ENCODE assay signal across 7 mouse cellular contexts in genomic region chrX:108834090-108834774, GRCm38 (mm10). TPM values are rescaled to one million over a fixed set of nuclear protein-coding genes. Genes with fewer than 3 reads are reported as not detected.
DNase-seq lines count a peak whose midpoint lies in the region; ATAC-seq lines count a peak whose summit lies in the region.

TSS of gene Brwd3 (minus strand) at chrX:108834372.

- H3K27me3 ChIP-seq in embryonic facial prominence, embryonic 11.5 days (ENCODE audit: control insufficient read depth, insufficient read depth, low read length) = no peaks in the 10 kb centered on the region
- H3K27me3 ChIP-seq in limb, embryonic 11.5 days (ENCODE audit: control insufficient read depth, insufficient read depth, low read length) = no peaks in the 10 kb centered on the region
- no peaks in the 10 kb centered on the region for H3K27me3 ChIP-seq in midbrain, embryonic 14.5 days (ENCODE audit: control insufficient read depth, insufficient read depth, low read length)

- ATAC-seq in embryonic facial prominence, embryonic 11.5 days (replicated peaks; ENCODE audit: insufficient number of reproducible peaks, low FRiP score, low TSS enrichment, low read depth) = peak; percentile 96
- peak; percentile 92 for ATAC-seq in limb, embryonic 11.5 days (ENCODE audit: insufficient number of reproducible peaks, low FRiP score, low TSS enrichment, low read depth)
- ATAC-seq in midbrain, embryonic 14.5 days (ENCODE audit: low FRiP score, low TSS enrichment) = peak; percentile 93

- WGBS in embryonic facial prominence, embryonic 11.5 days = 17% methylated on average over 36 of the region's 39 CpGs
- 15% methylated on average over 36 of the region's 39 CpGs for WGBS in limb, embryonic 11.5 days
- 21% methylated on average over 35 of the region's 39 CpGs for WGBS in midbrain, embryonic 14.5 days

- H3K36me3 ChIP-seq in embryonic facial prominence, embryonic 11.5 days (replicated peaks; ENCODE audit: control insufficient read depth, insufficient read depth, low read depth, low read length) = no peaks in the 10 kb centered on the region
- H3K36me3 ChIP-seq in limb, embryonic 11.5 days (ENCODE audit: control insufficient read depth, insufficient read depth, low read length) = no peaks in the 10 kb centered on the region
- no peaks in the 10 kb centered on the region for H3K36me3 ChIP-seq in midbrain, embryonic 14.5 days (ENCODE audit: control insufficient read depth, insufficient read depth, low read length)

- H3K27ac ChIP-seq in embryonic facial prominence, embryonic 11.5 days (replicated peaks; ENCODE audit: low read depth, low read length) = 0 out of 2 replicates have a peak within 1 kb of the TSS, but pooled peaks have one; percentile 59
- no peak within 1 kb of the TSS for H3K27ac ChIP-seq in limb, embryonic 11.5 days (replicated peaks; ENCODE audit: low read depth, low read length)
- peak within 1 kb of the TSS; percentile 86 for H3K27ac ChIP-seq in midbrain, embryonic 14.5 days (replicated peaks; ENCODE audit: low read depth, low read length)

- no peaks in the 10 kb centered on the region for H3K4me1 ChIP-seq in embryonic facial prominence, embryonic 11.5 days (ENCODE audit: control insufficient read depth, insufficient read depth, low read length)
- H3K4me1 ChIP-seq in limb, embryonic 11.5 days (ENCODE audit: control insufficient read depth, insufficient read depth, low read length) = no peaks in the 10 kb centered on the region
- H3K4me1 ChIP-seq in midbrain, embryonic 14.5 days (ENCODE audit: control insufficient read depth, insufficient read depth, low read length) = no peaks in the 10 kb centered on the region

- peak within 1 kb of the TSS; percentile 59 for H3K9ac ChIP-seq in embryonic facial prominence, embryonic 11.5 days (replicated peaks; ENCODE audit: low read length)
- H3K9ac ChIP-seq in limb, embryonic 11.5 days (ENCODE audit: low read length) = peak within 1 kb of the TSS; percentile 53
- H3K9ac ChIP-seq in midbrain, embryonic 14.5 days (replicated peaks; ENCODE audit: low read length) = peak within 1 kb of the TSS; percentile 59

- H3K4me2 ChIP-seq in embryonic facial prominence, embryonic 11.5 days (ENCODE audit: low read depth, low read length) = peak within 1 kb of the TSS; percentile 42
- H3K4me2 ChIP-seq in limb, embryonic 11.5 days (ENCODE audit: low read depth, severe bottlenecking) = peak within 1 kb of the TSS; percentile 45
- peak within 1 kb of the TSS; percentile 54 for H3K4me2 ChIP-seq in midbrain, embryonic 14.5 days (ENCODE audit: low read length)

- H3K4me3 ChIP-seq in embryonic facial prominence, embryonic 11.5 days (ENCODE audit: low read depth, low read length) = peak within 1 kb of the TSS; percentile 53
- peak within 1 kb of the TSS; percentile 50 for H3K4me3 ChIP-seq in limb, embryonic 11.5 days (ENCODE audit: low read depth, low read length)
- H3K4me3 ChIP-seq in midbrain, embryonic 14.5 days (replicated peaks; ENCODE audit: low read depth, low read length) = peak within 1 kb of the TSS; percentile 55

- DNase-seq in adrenal gland, postnatal 14 days = peak; percentile 89
- DNase-seq in embryonic facial prominence, embryonic 11.5 days (ENCODE audit: low spot score) = peak; percentile 85
- peak; percentile 99 for DNase-seq in heart, adult 11 months
- peak; percentile 78 for DNase-seq in kidney, adult 18-20 months
- DNase-seq in limb, embryonic 11.5 days (ENCODE audit: low spot score) = peak; percentile 75
- peak; percentile 89 for DNase-seq in midbrain, embryonic 14.5 days
- DNase-seq in spleen, adult 18-20 months = peak; percentile 56 to 75

- H3K9me3 ChIP-seq in embryonic facial prominence, embryonic 11.5 days (replicated peaks; ENCODE audit: control insufficient read depth, low read length) = no peaks in the 10 kb centered on the region
- no peaks in the 10 kb centered on the region for H3K9me3 ChIP-seq in limb, embryonic 11.5 days (ENCODE audit: control insufficient read depth, low read length)
- no peaks in the 10 kb centered on the region for H3K9me3 ChIP-seq in midbrain, embryonic 14.5 days (ENCODE audit: control insufficient read depth, low read length)

RNA-seq across cellular contexts. Expression of gene Brwd3, which starts in this region (rescaled TPM):
- 10.3 and 11.8 TPM in 2 replicates for total RNA-seq in adrenal gland, postnatal 14 days (2021)
- 4.7 and 5.5 TPM in 2 replicates for polyA plus RNA-seq in embryonic facial prominence, embryonic 11.5 days (2014; fragmentation: Nextera tagmentation; extraction: Ambion mirVana)
- polyA plus RNA-seq in limb, embryonic 11.5 days (2014; fragmentation: Nextera tagmentation; extraction: Ambion mirVana) = 4.3 and 5.3 TPM in 2 replicates
- polyA plus RNA-seq in midbrain, embryonic 14.5 days (2014; fragmentation: Nextera tagmentation; extraction: Ambion mirVana) = 4.6 and 5.9 TPM in 2 replicates
